In genomic region chr7:36695276-36695675, GRCm38 (mm10) we compare ENCODE assay signal across 7 mouse cellular contexts. TPM values are rescaled to one million over a fixed set of nuclear protein-coding genes. Genes with fewer than 3 reads are reported as not detected.
DNase-seq lines count a peak whose midpoint lies in the region; ATAC-seq and TF ChIP-seq lines count a peak whose summit lies in the region.

No protein-coding gene starts in this region.

- no peaks in the 10 kb centered on the region for H3K36me3 ChIP-seq in lung, embryonic 14.5 days (ENCODE audit: insufficient read depth)
- no peaks in the 10 kb centered on the region for H3K36me3 ChIP-seq in forebrain, embryonic 11.5 days (ENCODE audit: control insufficient read depth, insufficient read depth, low read length)
- no peaks in the 10 kb centered on the region for H3K36me3 ChIP-seq in limb, embryonic 11.5 days (ENCODE audit: control insufficient read depth, insufficient read depth, low read length)

- no peak for TF ChIP-seq CTCF in lung, embryonic 14.5 days (IDR thresholded peaks at IDR 0.05; ENCODE audit: low read depth)
- no peak for TF ChIP-seq CTCF in olfactory bulb, adult 2 months (IDR thresholded peaks at IDR 0.05; ENCODE audit: insufficient read depth, low read depth, low read length)

- peak overlapping the region; percentile 75 for H3K4me3 ChIP-seq in lung, embryonic 14.5 days (ENCODE audit: low read depth, low read length)
- H3K4me3 ChIP-seq in forebrain, embryonic 11.5 days (ENCODE audit: low read depth, low read length): peak overlapping the region; percentile 79
- H3K4me3 ChIP-seq in limb, embryonic 11.5 days (ENCODE audit: low read depth, low read length): peak overlapping the region; percentile 74
- H3K4me3 ChIP-seq in olfactory bulb, adult 2 months (ENCODE audit: insufficient read depth, low read depth, low read length): peak overlapping the region; percentile 58

- peak overlapping the region; percentile 81 for H3K9ac ChIP-seq in lung, embryonic 14.5 days
- H3K9ac ChIP-seq in forebrain, embryonic 11.5 days (ENCODE audit: low read length): peak overlapping the region; percentile 77
- H3K9ac ChIP-seq in limb, embryonic 11.5 days (ENCODE audit: low read length): peak overlapping the region; percentile 58

- peaks cover 28% of the 10 kb centered on the region for H3K4me1 ChIP-seq in lung, embryonic 14.5 days (ENCODE audit: insufficient read depth)
- peaks cover 17% of the 10 kb centered on the region for H3K4me1 ChIP-seq in forebrain, embryonic 11.5 days (replicated peaks; ENCODE audit: control insufficient read depth, insufficient read depth, low read length)
- H3K4me1 ChIP-seq in limb, embryonic 11.5 days (ENCODE audit: control insufficient read depth, insufficient read depth, low read length): peaks cover 13% of the 10 kb centered on the region
- peaks cover 27% of the 10 kb centered on the region for H3K4me1 ChIP-seq in olfactory bulb, adult 2 months (ENCODE audit: control insufficient read depth, insufficient read depth, low read length)

- intact Hi-C loops in left cerebral cortex, postnatal 25 days (cut with DNase I): loop anchor here (5.0 to 10.0 kb wide), 8 partner anchors 217 to 1140 kb away; partner anchors contain the start of gene Nudt19

- peak overlapping the region; percentile 96 for H3K4me2 ChIP-seq in lung, embryonic 14.5 days
- peak overlapping the region; percentile 99 for H3K4me2 ChIP-seq in forebrain, embryonic 11.5 days (ENCODE audit: low read depth, low read length, severe bottlenecking)
- peak overlapping the region; percentile 98 for H3K4me2 ChIP-seq in limb, embryonic 11.5 days (ENCODE audit: low read depth, severe bottlenecking)

- no peak for TF ChIP-seq POLR2A in olfactory bulb, adult 2 months (IDR thresholded peaks at IDR 0.05; ENCODE audit: insufficient read depth, low read depth, low read length)

- ATAC-seq in lung, embryonic 14.5 days (ENCODE audit: insufficient read depth): no peak
- no peak for ATAC-seq in forebrain, embryonic 11.5 days (replicated peaks; ENCODE audit: low FRiP score)
- ATAC-seq in limb, embryonic 11.5 days (ENCODE audit: insufficient number of reproducible peaks, low FRiP score, low TSS enrichment, low read depth): no peak
- no peak for ATAC-seq in monocyte, adult 5-6 weeks (replicated peaks; ENCODE audit: insufficient number of reproducible peaks, low FRiP score, low TSS enrichment, poor library complexity, severe bottlenecking)

- 2% methylated on average over 24 of the region's 25 CpGs for WGBS in lung, embryonic 14.5 days
- under 1% methylated on average over 25 of the region's 25 CpGs for WGBS in forebrain, embryonic 11.5 days
- under 1% methylated on average over 25 of the region's 25 CpGs for WGBS in limb, embryonic 11.5 days
- 11% methylated on average over 25 of the region's 25 CpGs for WGBS in olfactory bulb, adult 2 months

- H3K27me3 ChIP-seq in lung, embryonic 14.5 days (ENCODE audit: insufficient read depth, low read length): peaks cover 35% of the 10 kb centered on the region
- H3K27me3 ChIP-seq in forebrain, embryonic 11.5 days (ENCODE audit: control insufficient read depth, insufficient read depth, low read length): peaks cover 53% of the 10 kb centered on the region
- H3K27me3 ChIP-seq in limb, embryonic 11.5 days (ENCODE audit: control insufficient read depth, insufficient read depth, low read length): peaks cover 47% of the 10 kb centered on the region

- DNase-seq in lung, embryonic 14.5 days: peak; percentile 63
- no peak for DNase-seq in lung, postnatal 25 days (ENCODE audit: low spot score)
- peak; percentile 68 for DNase-seq in forebrain, embryonic 11.5 days (ENCODE audit: low spot score)
- peak; percentile 56 for DNase-seq in limb, embryonic 11.5 days (ENCODE audit: low spot score)
- no peak for DNase-seq in left cerebral cortex, postnatal 25 days (ENCODE audit: low spot score in 2 of 2)

- H3K9me3 ChIP-seq in lung, embryonic 14.5 days (ENCODE audit: low read depth, low read length): no peaks in the 10 kb centered on the region
- H3K9me3 ChIP-seq in forebrain, embryonic 11.5 days (ENCODE audit: control insufficient read depth, low read length): no peaks in the 10 kb centered on the region
- no peaks in the 10 kb centered on the region for H3K9me3 ChIP-seq in limb, embryonic 11.5 days (ENCODE audit: control insufficient read depth, low read length)

- H3K27ac ChIP-seq in lung, embryonic 14.5 days (ENCODE audit: low read depth): peak overlapping the region; percentile 94; the same call in 1 of the 2 replicates
- no peak overlapping the region for H3K27ac ChIP-seq in forebrain, embryonic 11.5 days (ENCODE audit: low read depth, low read length)
- no peak overlapping the region for H3K27ac ChIP-seq in limb, embryonic 11.5 days (replicated peaks; ENCODE audit: low read depth, low read length)
- no peak overlapping the region for H3K27ac ChIP-seq in olfactory bulb, adult 2 months (ENCODE audit: insufficient read depth, low read depth, low read length)

RNA-seq across cellular contexts. Expression of gene Tshz3, which starts 2.6 kb away (rescaled TPM):
- polyA plus RNA-seq in lung, embryonic 14.5 days (2014; fragmentation: Nextera tagmentation; extraction: Ambion mirVana): 21.1 and 23.3 TPM in 2 replicates
- polyA plus RNA-seq in forebrain, embryonic 11.5 days (2014; fragmentation: Nextera tagmentation; extraction: Ambion mirVana): 9.3 and 10.0 TPM in 2 replicates
- polyA plus RNA-seq in limb, embryonic 11.5 days (2014; fragmentation: Nextera tagmentation; extraction: Ambion mirVana): 10.9 and 11.0 TPM in 2 replicates
- polyA plus RNA-seq in olfactory bulb, adult 2 months (2012; ENCODE audit: insufficient read depth, insufficient read length, low replicate concordance, missing spikeins): not detected in 2 replicates
- total RNA-seq in left cerebral cortex, postnatal 25 days (2021): 10 to 100 TPM; 43.3 to 44.1 TPM
- 1.3 to 12.4 TPM (median 2.1 TPM) in 3 replicates for total RNA-seq in monocyte, adult 5-6 weeks (2017)

Comparison
In these comparisons a context has a peak if more than half of its experiments do, and no peak if none do; other contexts are left out.
1. DNase-seq: peak in lung, embryonic 14.5 days (single experiment), forebrain, embryonic 11.5 days (single experiment) and limb, embryonic 11.5 days (single experiment); none in lung, postnatal 25 days (single experiment) and left cerebral cortex, postnatal 25 days (0 of 2).
2. RNA of gene Tshz3, which starts 2.6 kb away (polyA plus RNA-seq): 21.1 to 23.3 TPM in lung, embryonic 14.5 days, 10.9 to 11.0 TPM in limb, embryonic 11.5 days and 9.3 to 10.0 TPM in forebrain, embryonic 11.5 days; not detected in olfactory bulb, adult 2 months; every median in the first group is over 10 times any median in the second.
3. Peak in every context shown above with its lines, with median percentiles within 50 percentile points of each other: H3K4me2 ChIP-seq, H3K4me3 ChIP-seq and H3K9ac ChIP-seq.